Mouse (Mus musculus): ENCODE measurements at regions not wholly inside any gene's neighbourhood (a gene's known extent, or its start where the extent isn't known, plus 50 kb on each side); places are given as distances from the start of the nearest gene placed in this dataset.

- TF ChIP-seq POLR2A (IDR thresholded peaks at IDR 0.05; ENCODE audit: low read depth, low read length) (no peak), CTCF (IDR thresholded peaks at IDR 0.05; ENCODE audit: extremely low read depth, insufficient read length, insufficient replicate concordance, low read depth, low read length) (no peak)
These were observed 291.6 kb upstream of the Jarid2 start for GRCm38 (mm10) chr13:44437709-44438108.

All from small intestine, adult 2 months (tissue).